Mouse (Mus musculus) heart, postnatal 0 days (tissue): Measurements from ENCODE around the gene Cap2. TPM values are rescaled to one million over a fixed set of nuclear protein-coding genes. Genes with fewer than 3 reads are reported as not detected.

Experiments used
- ATAC-seq: fragments of 200-750 bp; cut with Nextera tagmentation; 2 replicates; pipeline ENCODE4 v1.8.0; 2017; ENCODE audit warnings: low read depth, moderate number of reproducible peaks, moderate library complexity; ENCODE audit not compliant: insufficient read depth
- DNase-seq: peaks from one replicate; pipeline ENCODE4 v3.0.0-alpha.2; 2016; ENCODE audit warnings: low spot score
- H3K27ac ChIP-seq: fragments of 300-500 bp; sonication (generic); 2 replicates; pipeline ENCODE4 v1.5.1; 2014; ENCODE audit warnings: low read depth, mild to moderate bottlenecking
- H3K27me3 ChIP-seq: fragments of 300-500 bp; sonication (generic); 2 replicates; pipeline ENCODE4 v1.6.1; 2014; ENCODE audit warnings: low read length, mixed read lengths; ENCODE audit not compliant: control insufficient read depth, insufficient read depth
- H3K36me3 ChIP-seq: fragments of 300-500 bp; sonication (generic); replicated peaks from 2 replicates; pipeline ENCODE4 v1.6.1; 2014; ENCODE audit warnings: low read length, mixed read lengths; ENCODE audit not compliant: control insufficient read depth, insufficient read depth
- H3K4me1 ChIP-seq: fragments of 300-500 bp; sonication (generic); 2 replicates; pipeline ENCODE4 v1.6.1; 2014; ENCODE audit warnings: antibody characterized with exemption; ENCODE audit not compliant: control insufficient read depth, insufficient read depth
- H3K4me2 ChIP-seq: fragments of 300-500 bp; sonication (generic); 2 replicates; pipeline ENCODE4 v1.6.1; 2014; ENCODE audit warnings: low read depth, mild to moderate bottlenecking, low read length, moderate library complexity
- H3K4me3 ChIP-seq: fragments of 300-500 bp; sonication (generic); 2 replicates; pipeline ENCODE4 v1.5.1; 2014; ENCODE audit warnings: low read depth, low read length
- H3K9ac ChIP-seq: fragments of 300-500 bp; sonication (generic); replicated peaks from 2 replicates; pipeline ENCODE4 v1.6.1; 2014; ENCODE audit warnings: low read depth, low read length, mixed read lengths
- H3K9me3 ChIP-seq: fragments of 300-500 bp; sonication (generic); replicated peaks from 2 replicates; pipeline ENCODE4 v1.6.1; 2016; ENCODE audit warnings: low read length; ENCODE audit not compliant: control insufficient read depth
- CTCF ChIP-seq: IDR thresholded peaks from 2 replicates; pipeline ENCODE4 v1.5.1; 2016; ENCODE audit warnings: antibody characterized with exemption, control low read depth, low read depth
- EP300 ChIP-seq: IDR thresholded peaks from 2 replicates; pipeline ENCODE4 v1.6.1; 2016; ENCODE audit warnings: antibody characterized with exemption, low read depth
- WGBS: fragments of 180-500 bp; shearing (Covaris S2); extraction: QIAGEN DNeasy Blood & Tissue Kit; methylation state at CpG from one replicate; pipeline ENCODE4 v1.1.7; 2014; 5-methylcytosine and 5-hydroxymethylcytosine counted together
- polyA plus RNA-seq: library from polyadenylated mRNA; unstranded; fragments of >200 nt; fragmentation: Nextera tagmentation; extraction: Ambion mirVana; gene quantifications from 2 replicates; pipeline ENCODE4 v1.2.1, GENCODE M21; 2015
- total RNA-seq: library from RNA; depleted of rRNA; stranded (reverse); fragments of >200 nt; gene quantifications from 2 replicates; pipeline ENCODE4 v1.2.3, GENCODE M21; 2014; ENCODE audit warnings: low replicate concordance; rRNA removed

Gene Cap2
- total RNA-seq (182 and 257 TPM in 2 replicates), polyA plus RNA-seq (144 and 146 TPM in 2 replicates)

DNA sequence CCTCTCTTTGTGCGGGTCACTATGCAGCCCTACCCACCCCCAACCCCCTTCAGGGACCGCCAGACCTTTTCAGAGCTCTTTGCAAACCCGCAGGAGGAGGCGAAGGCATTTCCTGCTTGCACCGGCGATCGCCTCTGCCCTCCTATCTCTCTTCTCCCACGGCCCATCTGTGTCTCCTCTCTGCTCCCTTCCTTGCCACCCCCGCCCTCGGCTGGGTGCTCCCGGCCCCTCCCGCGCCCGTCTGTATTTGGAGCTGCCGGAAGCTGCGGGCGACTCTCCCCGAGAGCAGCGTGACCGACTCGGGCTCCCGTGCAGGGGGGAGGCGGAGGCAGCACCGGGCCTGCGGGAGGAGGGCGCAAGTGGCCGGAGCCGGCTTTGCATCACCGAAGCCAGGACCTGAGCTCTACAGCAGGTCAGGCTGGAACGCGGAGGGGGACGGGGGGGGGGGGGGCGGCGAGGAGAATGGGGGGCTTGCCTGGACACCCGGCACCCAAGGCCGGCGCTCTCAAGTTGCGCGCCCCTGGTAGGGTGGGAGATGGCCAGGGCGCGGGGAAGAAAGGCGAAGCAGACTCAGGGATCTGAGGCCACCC, at the start of gene Cap2:
Gene Cap2, plus strand, starts transcription at position 49 of the 590 bp plus-strand sequence.
- Histone ChIP-seq H3K27ac (peak within 1 kb of the TSS; percentile 95), H3K9ac (peak within 1 kb of the TSS; percentile 62), H3K9me3 (no peaks in the 10 kb centered on the region), H3K27me3 (no peaks in the 10 kb centered on the region), H3K4me2 (peak within 1 kb of the TSS; percentile 67), H3K4me3 (peak within 1 kb of the TSS; percentile 68), H3K36me3 (0 out of 2 replicates have a peak, but pooled peaks cover 3% of the 10 kb centered on the region), H3K4me1 (no peaks in the 10 kb centered on the region; the same call in 1 of the 2 replicates)
- peak; percentile 83 for DNase-seq
- TF ChIP-seq EP300 (no peak; the same call in 1 of the 2 replicates), CTCF (no peak)
- WGBS: under 1% methylated on average over 39 of the region's 42 CpGs
- peak; percentile 91 for ATAC-seq

DNA sequence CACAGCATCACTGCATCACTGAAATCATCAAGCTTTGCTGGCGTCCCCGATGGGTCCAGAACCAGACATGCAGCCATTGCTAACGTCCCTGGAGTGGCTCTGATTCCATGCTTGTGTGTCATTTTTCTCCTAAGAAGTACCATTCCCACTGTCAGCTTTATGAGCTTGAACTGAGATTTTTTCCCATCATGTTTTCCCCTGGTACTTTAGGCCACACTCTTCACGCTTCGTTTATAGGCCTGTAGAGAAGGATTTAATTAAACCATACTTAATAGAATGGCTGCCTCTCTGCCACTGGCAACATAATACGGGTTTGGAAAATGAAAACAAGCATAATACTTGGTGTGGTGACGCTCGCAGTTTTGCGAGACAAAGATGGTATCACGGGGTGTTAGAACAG, 42.1 kb upstream of the Cap2 start:
- Histone ChIP-seq H3K4me1 (no peaks in the 10 kb centered on the region), H3K27me3 (no peaks in the 10 kb centered on the region), H3K4me3 (no peak overlapping the region), H3K9ac (no peak overlapping the region), H3K36me3 (no peaks in the 10 kb centered on the region), H3K27ac (no peak overlapping the region), H3K4me2 (no peak overlapping the region), H3K9me3 (no peaks in the 10 kb centered on the region; the same call in 1 of the 2 replicates)
- DNase-seq: no peak
- WGBS: 91% methylated on average over 10 of the region's 10 CpGs
- ATAC-seq: no peak
- TF ChIP-seq CTCF: no peak
- TF ChIP-seq EP300: no peak

DNA sequence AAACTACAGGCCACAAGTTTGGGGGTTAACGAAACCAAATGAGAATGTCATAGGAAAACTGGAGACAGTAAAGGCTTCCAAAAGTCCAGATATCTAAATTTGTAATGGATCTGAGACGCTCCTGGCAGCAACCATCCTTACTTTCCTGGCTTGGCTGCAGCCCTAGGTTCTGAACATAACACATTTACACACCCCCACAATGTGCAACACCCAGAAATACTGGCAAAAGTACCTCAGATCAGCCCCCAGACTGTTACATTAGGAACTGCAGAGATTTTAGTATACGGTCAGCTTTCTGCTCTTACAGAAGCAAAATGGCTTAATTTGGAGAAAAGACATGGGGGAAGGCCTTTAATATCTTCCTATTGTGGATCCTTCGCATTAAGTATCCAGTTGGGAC, 39.4 kb upstream of the Cap2 start:
- no peaks in the 10 kb centered on the region for H3K27me3 ChIP-seq
- no peak overlapping the region for H3K9ac ChIP-seq
- DNase-seq (no peak), ATAC-seq (no peak)
- H3K27ac ChIP-seq: no peak overlapping the region
- TF ChIP-seq EP300 (no peak), CTCF (no peak)
- WGBS: 89% methylated on average over 4 of the region's 4 CpGs
- H3K9me3 ChIP-seq: no peaks in the 10 kb centered on the region; the same call in 1 of the 2 replicates
- H3K4me1 ChIP-seq: no peaks in the 10 kb centered on the region
- H3K4me2 ChIP-seq: no peak overlapping the region
- no peak overlapping the region for H3K4me3 ChIP-seq
- no peaks in the 10 kb centered on the region for H3K36me3 ChIP-seq

DNA sequence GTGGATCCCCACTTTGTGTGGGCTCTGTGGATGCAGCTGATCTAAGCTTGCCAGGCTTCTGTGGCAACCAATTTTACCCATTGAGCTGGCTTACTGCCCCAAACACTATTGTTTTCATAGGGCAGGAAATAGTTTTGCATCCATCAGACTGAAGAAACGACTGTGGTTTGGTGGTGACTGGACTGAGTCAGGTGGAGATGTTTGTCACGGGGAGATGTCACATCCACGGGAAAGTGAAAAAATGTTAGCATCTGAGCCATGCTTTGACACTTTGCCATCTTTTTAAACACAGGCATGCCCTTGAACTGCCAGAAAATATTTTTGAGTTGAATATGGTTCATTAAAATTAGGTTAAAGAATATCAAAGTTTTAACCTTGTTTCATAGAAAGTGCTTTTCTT, 37.9 kb upstream of the Cap2 start:
- no peak overlapping the region for H3K27ac ChIP-seq
- ATAC-seq (no peak), DNase-seq (no peak)
- H3K9ac ChIP-seq: no peak overlapping the region
- H3K27me3 ChIP-seq: no peaks in the 10 kb centered on the region
- TF ChIP-seq EP300 (no peak), CTCF (no peak)
- no peaks in the 10 kb centered on the region for H3K4me1 ChIP-seq
- H3K9me3 ChIP-seq: no peaks in the 10 kb centered on the region
- H3K36me3 ChIP-seq: no peaks in the 10 kb centered on the region
- WGBS: 63% methylated on average over 3 of the region's 3 CpGs
- H3K4me2 ChIP-seq: no peak overlapping the region
- H3K4me3 ChIP-seq: no peak overlapping the region

DNA sequence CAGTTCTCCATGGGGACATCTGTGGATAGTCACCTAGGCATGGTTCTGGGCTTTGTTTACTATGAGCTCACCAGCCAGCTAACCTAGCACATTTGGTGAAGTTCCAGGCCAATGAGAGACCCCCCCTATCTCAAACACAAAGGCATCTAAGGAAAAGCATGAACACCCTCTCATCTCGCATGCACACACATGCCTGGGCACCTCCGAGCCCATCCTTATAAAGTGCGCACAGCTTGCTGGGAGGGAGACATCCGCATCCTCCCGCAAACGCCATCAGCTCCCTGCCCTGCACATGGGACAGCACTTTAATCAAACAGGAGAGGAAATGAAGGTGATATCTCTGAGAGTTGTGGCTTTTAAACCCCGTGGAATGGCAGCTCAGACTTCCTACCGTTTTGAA, 33.4 kb upstream of the Cap2 start:
- no peaks in the 10 kb centered on the region for H3K27me3 ChIP-seq
- DNase-seq: no peak
- no peak overlapping the region for H3K4me2 ChIP-seq
- ATAC-seq: no peak
- WGBS: 50% methylated on average over 8 of the region's 8 CpGs
- no peaks in the 10 kb centered on the region for H3K4me1 ChIP-seq
- TF ChIP-seq CTCF: no peak
- TF ChIP-seq EP300: no peak
- H3K9ac ChIP-seq: no peak overlapping the region
- H3K27ac ChIP-seq: no peak overlapping the region
- H3K4me3 ChIP-seq: no peak overlapping the region
- no peaks in the 10 kb centered on the region for H3K9me3 ChIP-seq
- no peaks in the 10 kb centered on the region for H3K36me3 ChIP-seq

DNA sequence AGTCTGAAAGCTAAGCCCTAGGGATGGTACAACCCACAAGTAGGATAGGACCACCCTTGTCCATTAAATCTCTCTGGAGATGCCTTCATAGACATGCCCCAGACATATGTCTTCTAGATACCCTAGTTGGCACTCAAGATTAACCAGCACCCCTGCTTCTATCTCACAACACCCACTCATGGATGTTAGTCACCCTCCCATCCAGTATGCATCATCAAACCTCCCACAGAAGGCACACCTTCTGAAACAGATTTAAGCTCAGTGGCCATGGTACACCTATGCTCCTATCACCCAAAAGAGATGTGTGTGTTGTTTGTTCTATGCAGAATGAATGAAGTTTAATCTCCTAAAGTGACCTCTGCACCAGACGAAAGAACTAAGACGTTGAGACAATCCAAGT, 32.1 kb upstream of the Cap2 start:
- no peaks in the 10 kb centered on the region for H3K4me1 ChIP-seq
- no peaks in the 10 kb centered on the region for H3K36me3 ChIP-seq
- H3K27ac ChIP-seq: no peak overlapping the region
- no peak overlapping the region for H3K9ac ChIP-seq
- H3K27me3 ChIP-seq: no peaks in the 10 kb centered on the region
- DNase-seq (no peak), ATAC-seq (no peak)
- no peaks in the 10 kb centered on the region for H3K9me3 ChIP-seq
- H3K4me2 ChIP-seq: no peak overlapping the region
- 93% methylated on average over 2 of the region's 2 CpGs for WGBS
- TF ChIP-seq EP300 (no peak), CTCF (no peak)
- H3K4me3 ChIP-seq: no peak overlapping the region
